Comparison of ENCODE assay signal across 12 mouse cellular contexts in genomic region chr6:140962563-140962962, GRCm38 (mm10).
A peak's percentile ranks its signal among the peaks of the same experiment; 100 is the strongest.
DNase-seq lines count a peak whose midpoint lies in the region; ATAC-seq lines count a peak whose summit lies in the region.
"Had no signal": no experiment of that assay in that cellular context is flagged by ENCODE, and none has a peak within 500 bp of the region (broad histone marks: within the 10 kb centered on the region; RNA-seq: fewer than 3 reads in every experiment).

No protein-coding gene starts in this region.

- H3K4me2 ChIP-seq in forebrain, embryonic 11.5 days (ENCODE audit: low read depth, low read length, severe bottlenecking), result peak overlapping the region; percentile 31; the same call in 1 of the 2 replicates

- H3K4me1 ChIP-seq in forebrain, embryonic 11.5 days (replicated peaks; ENCODE audit: control insufficient read depth, insufficient read depth, low read length), result peaks cover 8% of the 10 kb centered on the region; the same call in 1 of the 2 replicates

- DNase-seq in ES-CJ7 (ENCODE audit: low read depth, low spot score), result peak; percentile 7
- peak; percentile 34 for DNase-seq in cerebellum, adult 11-12 months
- no peak for DNase-seq in forebrain, embryonic 11.5 days (ENCODE audit: low spot score)
- DNase-seq in mesoderm, embryonic 11.5 days (ENCODE audit: low read depth, low spot score), result peak; percentile 33
- no peak for DNase-seq in gastrocnemius, postnatal 36 days
- no peak for DNase-seq in right cerebral cortex, postnatal 25 days
- DNase-seq in urinary bladder, postnatal 14 days (ENCODE audit: low spot score), result no peak
- no peak for DNase-seq in spleen, postnatal 10 days (ENCODE audit: low spot score in 2 of 2)
- DNase-seq: lung, adult 2 months; right cerebral cortex, postnatal 4 days had no signal

- no peaks in the 10 kb centered on the region for H3K36me3 ChIP-seq in forebrain, embryonic 11.5 days (ENCODE audit: control insufficient read depth, insufficient read depth, low read length)

- no peaks in the 10 kb centered on the region for H3K9me3 ChIP-seq in forebrain, embryonic 11.5 days (ENCODE audit: control insufficient read depth, low read length)

- H3K27me3 ChIP-seq in forebrain, embryonic 11.5 days (ENCODE audit: control insufficient read depth, insufficient read depth, low read length), result no peaks in the 10 kb centered on the region
- H3K27me3 ChIP-seq: CH12.LX had no signal

- ATAC-seq in forebrain, embryonic 11.5 days (replicated peaks; ENCODE audit: low FRiP score), result peak; percentile 78

- 0 out of 2 replicates have a peak overlapping the region, but pooled peaks have one; percentile 31 for H3K27ac ChIP-seq in forebrain, embryonic 11.5 days (ENCODE audit: low read depth, low read length)
- H3K27ac ChIP-seq: kidney, postnatal 0 days had no signal

- intact Hi-C loops in gastrocnemius, postnatal 36 days (cut with DNase I), result no loop called here

- no peak overlapping the region for H3K4me3 ChIP-seq in forebrain, embryonic 11.5 days (ENCODE audit: low read depth, low read length)

- H3K9ac ChIP-seq in forebrain, embryonic 11.5 days (ENCODE audit: low read length), result no peak overlapping the region

- WGBS in forebrain, embryonic 11.5 days, result 13% methylated on average over 4 of the region's 4 CpGs

Comparison
In these comparisons a context has a peak if more than half of its experiments do, and no peak if none do; other contexts are left out.
1. DNase-seq: peak in ES-CJ7 (single experiment), cerebellum, adult 11-12 months (single experiment) and mesoderm, embryonic 11.5 days (single experiment); none in forebrain, embryonic 11.5 days (single experiment), gastrocnemius, postnatal 36 days (0 of 2), right cerebral cortex, postnatal 25 days (single experiment), urinary bladder, postnatal 14 days (single experiment) and spleen, postnatal 10 days (0 of 2).